Mouse (Mus musculus) C2C12 (cell line): ENCODE data around the gene Sema3e. TPM values are rescaled to one million over a fixed set of nuclear protein-coding genes. Genes with fewer than 3 reads are reported as not detected.

Experiments
- H3K27me3 ChIP-seq: one replicate; pipeline ENCODE4 v1.6.1; 2011; ENCODE audit not compliant: control insufficient read depth, insufficient read depth, insufficient read length
- H3K36me3 ChIP-seq: one replicate; pipeline ENCODE4 v1.6.1; 2011; ENCODE audit not compliant: control insufficient read depth, insufficient read depth
- H3K4me3 ChIP-seq: one replicate; pipeline ENCODE4 v1.5.1; 2011; ENCODE audit warnings: mild to moderate bottlenecking, control low read depth; ENCODE audit not compliant: poor library complexity, insufficient read depth, severe bottlenecking
- H3K79me2 ChIP-seq: one replicate; pipeline ENCODE4 v1.6.1; 2011; ENCODE audit not compliant: control insufficient read depth, insufficient read depth
- H3K79me3 ChIP-seq: one replicate; pipeline ENCODE4 v1.6.1; 2011; ENCODE audit warnings: low read depth, control low read depth
- H3ac ChIP-seq: one replicate; pipeline ENCODE3; 2011; ENCODE audit warnings: low read depth; ENCODE audit not compliant: control insufficient read depth, insufficient read length
- CEBPB ChIP-seq: IDR thresholded peaks from one replicate; pipeline ENCODE4 v1.6.1; 2011; ENCODE audit warnings: low read depth, mild to moderate bottlenecking, control low read depth, moderate library complexity
- CTCF ChIP-seq: IDR thresholded peaks from one replicate; pipeline ENCODE4 v1.5.1; 2011; ENCODE audit not compliant: control insufficient read depth, insufficient read depth, insufficient read length
- FOSL1 ChIP-seq: IDR thresholded peaks from one replicate; pipeline ENCODE4 v1.8.0; 2011; ENCODE audit warnings: mild to moderate bottlenecking, low read length; ENCODE audit not compliant: poor library complexity, insufficient read depth, severe bottlenecking
- MAX ChIP-seq: IDR thresholded peaks from one replicate; pipeline ENCODE4 v1.6.1; 2011; ENCODE audit warnings: mild to moderate bottlenecking, control low read depth
- MYOD1 ChIP-seq: IDR thresholded peaks from one replicate; pipeline ENCODE4 v1.6.1; 2011; ENCODE audit warnings: low read depth; ENCODE audit not compliant: control insufficient read depth, insufficient read length
- MYOG ChIP-seq: IDR thresholded peaks from one replicate; pipeline ENCODE4 v1.6.1; 2011; ENCODE audit not compliant: control insufficient read depth, insufficient read length; ENCODE audit errors: extremely low read depth
- USF1 ChIP-seq: IDR thresholded peaks from one replicate; pipeline ENCODE4 v1.6.1; 2011; ENCODE audit warnings: low read depth, mild to moderate bottlenecking, control low read depth, moderate library complexity
- polyA plus RNA-seq: library from polyadenylated mRNA; unstranded; fragments of >200 nt; fragmentation: generic; extraction: Trizol; gene quantifications from one replicate; pipeline ENCODE4 v1.2.1, GENCODE M21; 2012; ENCODE audit warnings: missing spikeins

Sema3e gene
- polyA plus RNA-seq, 1 experiment, result 10.6 TPM

DNA sequence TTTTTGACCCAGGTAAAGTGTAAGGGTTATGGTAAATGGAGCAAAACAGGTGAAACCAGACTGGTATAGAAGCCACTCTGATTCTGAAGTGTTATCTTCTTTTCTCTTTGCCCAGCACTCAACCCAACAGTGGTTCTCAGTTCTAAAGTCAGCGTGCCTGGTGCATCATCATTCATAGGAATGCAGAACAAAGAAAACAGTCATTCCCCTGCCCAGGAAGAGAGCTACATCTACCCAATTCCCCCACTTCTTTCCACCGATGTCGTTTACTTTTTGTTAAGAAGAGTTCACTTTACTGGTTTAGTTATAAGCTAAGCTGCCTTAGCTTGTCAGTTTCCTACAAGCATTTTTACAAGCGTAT lies 65.5 kb downstream of the Sema3e start:
- Histone ChIP-seq H3K36me3 (no peaks in the 10 kb centered on the region), H3ac (no peak overlapping the region), H3K79me2 (no peaks in the 10 kb centered on the region), H3K4me3 (no peak overlapping the region), H3K27me3 (no peaks in the 10 kb centered on the region), H3K79me3 (peaks cover 1% of the 10 kb centered on the region)
- TF ChIP-seq MYOD1 (no peak), MYOG (no peak), FOSL1 (no peak), CTCF (no peak), MAX (no peak), USF1 (no peak), CEBPB (no peak)

DNA sequence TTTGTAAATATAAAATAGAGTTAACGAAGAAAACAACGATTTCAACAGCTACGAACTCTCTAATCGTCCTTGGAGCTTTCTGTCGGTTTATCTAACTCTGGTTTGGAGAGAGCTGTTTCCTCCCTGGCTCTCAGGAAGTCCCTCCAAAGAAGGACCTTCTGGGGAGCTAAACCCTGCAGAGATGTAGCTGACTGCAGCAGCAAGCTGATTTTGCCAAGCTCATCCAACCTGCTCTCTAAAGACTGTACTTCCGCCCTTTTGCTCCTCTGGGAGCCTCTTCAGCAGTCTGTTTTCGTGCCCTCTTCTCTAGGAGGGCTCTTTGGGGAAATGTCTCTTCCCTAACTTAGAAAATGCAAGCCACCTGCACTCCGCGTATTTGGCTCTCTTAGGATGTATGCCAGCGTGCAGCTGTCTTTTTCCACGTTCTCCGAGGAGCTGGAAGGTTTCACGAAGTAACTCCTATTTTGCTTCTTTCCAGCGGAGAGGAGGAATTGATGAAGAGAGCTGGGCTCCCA lies 67.2 kb downstream of the Sema3e start:
- Histone ChIP-seq H3K79me2 (no peaks in the 10 kb centered on the region), H3ac (no peak overlapping the region), H3K36me3 (no peaks in the 10 kb centered on the region), H3K27me3 (no peaks in the 10 kb centered on the region), H3K4me3 (no peak overlapping the region), H3K79me3 (no peaks in the 10 kb centered on the region)
- TF ChIP-seq CTCF (no peak), MYOD1 (no peak), MYOG (no peak), CEBPB (no peak), USF1 (no peak), FOSL1 (no peak), MAX (no peak)

DNA sequence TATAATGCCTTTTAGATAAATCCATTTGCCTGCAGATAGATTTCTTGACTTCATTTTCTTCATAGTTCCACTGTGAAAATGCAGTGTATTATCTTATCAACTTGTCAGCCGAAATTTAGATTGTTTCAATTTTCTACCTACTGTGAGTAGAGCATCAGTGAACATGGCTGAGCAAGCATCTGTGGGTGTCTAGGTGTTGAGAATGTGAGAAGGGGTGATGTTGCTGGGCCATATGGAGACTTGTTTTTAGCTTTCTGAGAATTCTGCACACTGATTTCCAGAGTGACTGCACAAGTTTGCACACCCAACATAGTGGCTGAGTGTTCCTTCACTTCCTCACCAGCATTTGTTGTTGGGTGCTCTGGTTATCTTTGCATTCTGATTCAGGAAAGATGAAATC lies 71.1 kb downstream of the Sema3e start:
- Histone ChIP-seq H3K27me3 (no peaks in the 10 kb centered on the region), H3ac (no peak overlapping the region), H3K36me3 (no peaks in the 10 kb centered on the region), H3K79me3 (no peaks in the 10 kb centered on the region), H3K79me2 (no peaks in the 10 kb centered on the region), H3K4me3 (no peak overlapping the region)
- TF ChIP-seq CEBPB (no peak), MYOD1 (no peak), MAX (no peak), CTCF (no peak), USF1 (no peak), MYOG (no peak)

DNA sequence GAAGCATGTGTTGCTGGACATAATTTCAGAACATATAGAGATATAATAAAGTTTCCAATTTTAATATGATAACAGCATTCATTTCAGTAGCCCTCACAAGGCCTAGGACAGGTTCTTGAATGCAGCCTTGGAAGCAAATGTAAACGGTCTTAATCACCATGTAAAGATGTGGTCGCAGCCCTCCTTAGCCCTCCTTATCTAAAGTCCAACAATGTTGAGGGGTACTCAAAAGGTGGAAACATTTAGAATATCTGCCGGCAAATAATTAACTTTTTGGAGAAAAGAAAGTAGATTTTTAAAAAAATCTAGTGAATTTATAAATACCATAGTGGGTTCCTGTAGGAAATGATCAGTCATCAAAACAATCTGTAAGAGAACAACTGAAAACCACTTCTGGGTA lies 73.6 kb downstream of the Sema3e start:
- Histone ChIP-seq H3K36me3 (no peaks in the 10 kb centered on the region), H3K79me2 (no peaks in the 10 kb centered on the region), H3K4me3 (no peak overlapping the region), H3K27me3 (no peaks in the 10 kb centered on the region), H3K79me3 (no peaks in the 10 kb centered on the region), H3ac (no peak overlapping the region)
- TF ChIP-seq MAX (no peak), MYOD1 (no peak), CEBPB (no peak), MYOG (no peak), USF1 (no peak), CTCF (no peak), FOSL1 (no peak)

DNA sequence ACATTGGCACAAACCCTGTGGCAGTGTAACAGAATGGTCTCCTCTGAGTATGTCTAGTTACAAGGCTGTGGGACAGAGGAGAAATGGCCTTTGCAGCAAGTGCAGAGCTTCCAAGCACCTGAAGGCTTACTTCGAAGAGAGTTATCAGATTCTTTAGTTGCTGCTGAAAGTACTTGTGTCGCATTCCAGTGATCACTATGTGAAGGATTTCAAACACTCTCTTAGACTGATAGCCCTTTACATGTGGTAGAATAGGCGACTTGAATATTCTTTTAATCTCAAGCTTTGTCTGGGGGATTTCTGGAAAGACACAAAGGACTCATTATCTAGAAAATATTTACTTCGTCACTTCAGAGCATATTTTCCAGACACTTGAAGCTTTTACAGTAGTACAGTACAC lies 82.3 kb downstream of the Sema3e start:
- H3K79me2 ChIP-seq, result no peaks in the 10 kb centered on the region
- TF ChIP-seq USF1 (no peak), CEBPB (no peak), FOSL1 (no peak), CTCF (no peak), MYOG (no peak)
- no peak overlapping the region for H3K4me3 ChIP-seq
- H3ac ChIP-seq, result no peak overlapping the region
- H3K27me3 ChIP-seq, result no peaks in the 10 kb centered on the region
- no peaks in the 10 kb centered on the region for H3K79me3 ChIP-seq
- H3K36me3 ChIP-seq, result no peaks in the 10 kb centered on the region

DNA sequence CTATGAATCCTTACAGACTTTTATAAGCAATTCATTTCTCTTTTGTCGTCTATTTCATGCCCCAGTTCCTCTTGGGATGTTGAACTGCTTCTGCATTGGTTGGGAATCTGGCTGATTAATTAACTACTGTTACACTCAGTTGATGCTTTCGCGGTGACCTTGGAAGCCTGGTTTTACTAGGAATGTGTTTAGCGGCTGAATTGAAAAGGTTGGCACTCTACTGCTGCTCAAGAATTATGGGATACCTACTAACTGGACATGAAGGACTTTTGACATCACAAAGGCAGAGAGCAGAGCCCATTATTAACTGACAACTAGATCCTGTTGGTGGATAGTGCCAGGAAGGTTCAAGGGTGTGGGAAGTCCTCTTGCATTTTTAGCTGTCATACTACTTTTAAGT lies 83.9 kb downstream of the Sema3e start:
- Histone ChIP-seq H3K27me3 (no peaks in the 10 kb centered on the region), H3K36me3 (no peaks in the 10 kb centered on the region), H3K4me3 (no peak overlapping the region), H3K79me2 (no peaks in the 10 kb centered on the region), H3ac (no peak overlapping the region), H3K79me3 (no peaks in the 10 kb centered on the region)
- no peak for TF ChIP-seq CEBPB
- no peak for TF ChIP-seq MYOD1
- TF ChIP-seq FOSL1, result no peak
- no peak for TF ChIP-seq MYOG
- no peak for TF ChIP-seq MAX
- no peak for TF ChIP-seq USF1
- TF ChIP-seq CTCF, result no peak
